Mouse (Mus musculus): Measurements from ENCODE around the gene Olfr71. TPM values are rescaled to one million over a fixed set of nuclear protein-coding genes. Genes with fewer than 3 reads are reported as not detected.

The Olfr71 gene
- total RNA-seq (2014; rRNA removed), result not detected in 2 replicates
- polyA plus RNA-seq (2015; fragmentation: Nextera tagmentation; extraction: Ambion mirVana), result not detected in 2 replicates

DNA sequence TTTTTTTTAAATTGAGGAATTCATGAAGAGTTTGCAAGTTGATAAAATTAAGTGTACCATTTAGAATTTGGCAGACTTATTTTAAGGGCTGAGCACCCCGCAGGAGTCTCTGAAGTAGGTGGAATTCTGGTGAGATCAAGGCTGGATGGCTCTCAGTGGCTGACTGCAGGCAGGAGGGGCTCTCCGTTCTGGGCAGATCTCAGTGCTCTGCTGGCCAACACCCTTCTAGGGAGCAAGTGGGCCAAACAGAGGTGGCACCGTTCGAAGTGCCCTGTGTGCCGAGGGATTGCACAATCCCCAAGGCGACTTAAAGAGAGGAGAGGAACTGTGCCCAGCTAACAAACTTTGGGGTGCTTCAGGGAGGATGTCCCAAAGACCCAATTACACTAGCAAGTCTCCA, at the start of gene Olfr71:
Gene Olfr71, minus strand, starts transcription at position 387 of the 400 bp plus-strand sequence.
- Histone ChIP-seq H3K4me3 (ENCODE audit: low read depth, low read length) (no peak within 1 kb of the TSS), H3K27me3 (ENCODE audit: insufficient read depth, low read length) (no peaks in the 10 kb centered on the region), H3K4me2 (ENCODE audit: low read depth, low read length, poor library complexity, severe bottlenecking) (no peak within 1 kb of the TSS), H3K27ac (ENCODE audit: low read depth, low read length) (no peak within 1 kb of the TSS), H3K4me1 (ENCODE audit: insufficient read depth, low read length) (no peaks in the 10 kb centered on the region), H3K9me3 (ENCODE audit: low read length) (no peaks in the 10 kb centered on the region), H3K9ac (replicated peaks; ENCODE audit: low read length, poor library complexity, severe bottlenecking) (no peak within 1 kb of the TSS), H3K36me3 (ENCODE audit: insufficient read depth, low read length) (no peaks in the 10 kb centered on the region)
- no peak for ATAC-seq (ENCODE audit: low FRiP score)
- no peak for DNase-seq (ENCODE audit: low spot score)
- 77% methylated on average over 6 of the region's 6 CpGs for WGBS
- no peak for TF ChIP-seq CTCF (IDR thresholded peaks at IDR 0.05)

GRCm38 (mm10) chr4:43757213-43757612, 47.2 kb upstream of the Olfr71 start:
- ATAC-seq (ENCODE audit: low FRiP score) (no peak), DNase-seq (ENCODE audit: low spot score) (no peak)
- H3K4me1 ChIP-seq (ENCODE audit: insufficient read depth, low read length), result no peaks in the 10 kb centered on the region
- H3K4me3 ChIP-seq (ENCODE audit: low read depth, low read length), result no peak overlapping the region
- no peak overlapping the region for H3K9ac ChIP-seq (replicated peaks; ENCODE audit: low read length, poor library complexity, severe bottlenecking)
- 81% methylated on average over 6 of the region's 6 CpGs for WGBS
- no peaks in the 10 kb centered on the region for H3K36me3 ChIP-seq (ENCODE audit: insufficient read depth, low read length)
- no peaks in the 10 kb centered on the region for H3K9me3 ChIP-seq (ENCODE audit: low read length)
- TF ChIP-seq CTCF (IDR thresholded peaks at IDR 0.05), result no peak
- no peak overlapping the region for H3K4me2 ChIP-seq (ENCODE audit: low read depth, low read length, poor library complexity, severe bottlenecking)
- no peaks in the 10 kb centered on the region for H3K27me3 ChIP-seq (ENCODE audit: insufficient read depth, low read length)
- H3K27ac ChIP-seq (ENCODE audit: low read depth, low read length), result no peak overlapping the region

DNA sequence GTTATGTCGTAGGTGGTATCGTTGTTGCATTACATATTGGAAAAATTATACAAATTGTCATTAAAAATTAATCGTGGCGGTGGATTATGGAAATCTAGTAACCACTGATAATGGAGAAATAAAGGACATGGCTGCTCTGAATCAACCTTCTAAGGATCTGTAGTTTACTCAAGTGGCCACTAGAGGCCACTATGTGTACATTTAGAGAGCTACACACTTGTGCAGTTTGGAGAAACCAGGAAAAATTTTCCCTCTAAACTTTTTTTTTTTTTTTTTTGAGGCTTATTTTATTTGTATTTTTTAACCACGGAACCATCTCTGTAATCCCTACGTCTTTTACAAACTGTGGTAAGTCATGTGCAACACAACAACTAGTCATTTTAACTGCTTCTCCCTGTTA, 35.1 kb upstream of the Olfr71 start:
- no peaks in the 10 kb centered on the region for H3K27me3 ChIP-seq (ENCODE audit: insufficient read depth, low read length)
- no peak overlapping the region for H3K4me3 ChIP-seq (ENCODE audit: low read depth, low read length)
- H3K9me3 ChIP-seq (ENCODE audit: low read length), result no peaks in the 10 kb centered on the region
- no peak overlapping the region for H3K9ac ChIP-seq (replicated peaks; ENCODE audit: low read length, poor library complexity, severe bottlenecking)
- 17% methylated on average over 6 of the region's 6 CpGs for WGBS
- H3K4me2 ChIP-seq (ENCODE audit: low read depth, low read length, poor library complexity, severe bottlenecking), result no peak overlapping the region
- ATAC-seq (ENCODE audit: low FRiP score) (no peak), DNase-seq (ENCODE audit: low spot score) (peak; percentile 79)
- H3K36me3 ChIP-seq (ENCODE audit: insufficient read depth, low read length), result no peaks in the 10 kb centered on the region
- no peak overlapping the region for H3K27ac ChIP-seq (ENCODE audit: low read depth, low read length)
- TF ChIP-seq CTCF (IDR thresholded peaks at IDR 0.05), result peak; percentile 79
- no peaks in the 10 kb centered on the region for H3K4me1 ChIP-seq (ENCODE audit: insufficient read depth, low read length)

DNA sequence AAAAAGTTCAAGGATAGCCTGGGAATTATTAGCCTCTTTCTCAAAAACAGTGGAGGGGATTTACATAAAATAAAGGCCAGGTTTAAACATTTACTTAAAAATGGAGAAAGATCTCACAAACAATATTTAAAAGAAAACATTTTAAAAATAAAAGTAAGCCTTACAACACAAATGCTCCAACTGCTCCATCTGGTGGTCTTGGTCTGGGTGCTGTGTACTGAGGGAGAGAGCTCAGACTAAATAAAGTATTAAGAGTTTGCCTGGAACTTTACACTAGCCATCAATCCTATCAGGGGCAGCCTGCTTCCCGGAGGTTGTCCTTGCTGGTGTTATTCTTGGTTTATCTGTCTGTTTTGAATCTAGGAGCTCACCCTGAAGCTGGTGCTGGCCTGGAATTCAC, 33.0 kb upstream of the Olfr71 start:
- H3K27me3 ChIP-seq (ENCODE audit: insufficient read depth, low read length), result no peaks in the 10 kb centered on the region
- ATAC-seq (ENCODE audit: low FRiP score), result no peak
- H3K4me2 ChIP-seq (ENCODE audit: low read depth, low read length, poor library complexity, severe bottlenecking), result no peak overlapping the region
- no peaks in the 10 kb centered on the region for H3K9me3 ChIP-seq (ENCODE audit: low read length)
- no peak overlapping the region for H3K9ac ChIP-seq (replicated peaks; ENCODE audit: low read length, poor library complexity, severe bottlenecking)
- H3K27ac ChIP-seq (ENCODE audit: low read depth, low read length), result no peak overlapping the region
- DNase-seq (ENCODE audit: low spot score), result no peak
- peak; percentile 61 for TF ChIP-seq CTCF (IDR thresholded peaks at IDR 0.05)
- no peaks in the 10 kb centered on the region for H3K4me1 ChIP-seq (ENCODE audit: insufficient read depth, low read length)
- no peaks in the 10 kb centered on the region for H3K36me3 ChIP-seq (ENCODE audit: insufficient read depth, low read length)
- WGBS, result 68% methylated on average over 1 of the region's 1 CpGs
- H3K4me3 ChIP-seq (ENCODE audit: low read depth, low read length), result no peak overlapping the region

DNA sequence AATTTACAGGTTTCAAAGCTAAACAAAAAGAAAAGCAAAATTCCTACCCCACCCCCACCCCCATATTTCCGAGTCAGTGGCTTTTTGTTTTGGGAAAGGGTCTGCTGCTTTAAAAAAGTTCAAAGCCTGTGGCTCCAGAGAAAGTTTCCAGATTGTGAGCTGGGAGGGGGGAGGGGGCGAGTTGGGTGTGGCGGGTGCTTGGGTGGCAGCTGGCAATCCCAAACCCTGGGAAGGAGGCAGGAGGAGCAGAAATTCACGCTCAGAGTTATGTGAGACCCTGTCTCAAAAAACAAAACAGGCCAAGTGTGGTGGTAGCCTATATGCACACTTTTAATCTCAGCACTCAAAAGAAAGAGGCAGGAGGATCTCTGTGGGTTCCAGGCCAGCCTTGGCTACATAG, 32.6 kb upstream of the Olfr71 start:
- Histone ChIP-seq H3K4me3 (ENCODE audit: low read depth, low read length) (no peak overlapping the region), H3K27ac (ENCODE audit: low read depth, low read length) (no peak overlapping the region), H3K9ac (replicated peaks; ENCODE audit: low read length, poor library complexity, severe bottlenecking) (no peak overlapping the region), H3K36me3 (ENCODE audit: insufficient read depth, low read length) (no peaks in the 10 kb centered on the region), H3K4me2 (ENCODE audit: low read depth, low read length, poor library complexity, severe bottlenecking) (no peak overlapping the region), H3K9me3 (ENCODE audit: low read length) (no peaks in the 10 kb centered on the region), H3K4me1 (ENCODE audit: insufficient read depth, low read length) (no peaks in the 10 kb centered on the region), H3K27me3 (ENCODE audit: insufficient read depth, low read length) (no peaks in the 10 kb centered on the region)
- ATAC-seq (ENCODE audit: low FRiP score) (no peak), DNase-seq (ENCODE audit: low spot score) (no peak)
- 36% methylated on average over 4 of the region's 4 CpGs for WGBS
- no peak for TF ChIP-seq CTCF (IDR thresholded peaks at IDR 0.05)

DNA sequence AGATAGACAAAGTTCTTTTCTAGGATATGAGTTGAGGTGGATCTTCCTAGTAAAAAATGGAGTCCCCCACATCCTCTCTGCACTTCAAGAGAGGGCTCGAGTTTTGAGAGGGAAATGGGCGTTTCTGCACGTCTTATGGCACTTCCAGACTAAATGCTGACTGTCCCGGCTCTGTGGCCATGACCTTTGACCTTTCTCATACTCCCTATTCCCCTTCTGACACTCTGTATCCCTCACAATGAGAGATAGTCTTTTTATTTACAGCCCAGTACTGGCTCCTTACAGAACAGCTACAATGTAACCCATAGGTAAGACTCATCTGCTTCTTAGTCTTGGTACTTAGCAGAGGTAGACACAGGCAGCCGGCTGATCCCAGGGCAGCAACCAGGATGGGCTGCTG, 31.5 kb upstream of the Olfr71 start:
- Histone ChIP-seq H3K27ac (ENCODE audit: low read depth, low read length) (no peak overlapping the region), H3K36me3 (ENCODE audit: insufficient read depth, low read length) (no peaks in the 10 kb centered on the region), H3K9me3 (ENCODE audit: low read length) (no peaks in the 10 kb centered on the region), H3K4me2 (ENCODE audit: low read depth, low read length, poor library complexity, severe bottlenecking) (no peak overlapping the region), H3K4me3 (ENCODE audit: low read depth, low read length) (no peak overlapping the region), H3K4me1 (ENCODE audit: insufficient read depth, low read length) (no peaks in the 10 kb centered on the region), H3K27me3 (ENCODE audit: insufficient read depth, low read length) (no peaks in the 10 kb centered on the region), H3K9ac (replicated peaks; ENCODE audit: low read length, poor library complexity, severe bottlenecking) (no peak overlapping the region)
- WGBS, result 72% methylated on average over 5 of the region's 5 CpGs
- no peak for ATAC-seq (ENCODE audit: low FRiP score)
- no peak for TF ChIP-seq CTCF (IDR thresholded peaks at IDR 0.05)
- DNase-seq (ENCODE audit: low spot score), result no peak
